Mouse (Mus musculus): ENCODE measurements around the gene Epyc. TPM values are rescaled to one million over a fixed set of nuclear protein-coding genes. Genes with fewer than 3 reads are reported as not detected.
"Not testable (repeated sequence)": the region's sequence is repeated elsewhere in the genome, so short reads cannot be mapped to it uniquely, and the experiment has no call there.

Epyc gene
- polyA plus RNA-seq, 1 experiment from 2014 or later, result 5.4 TPM

- Histone ChIP-seq H3K27ac (replicated peaks) (no peak overlapping the region), H3K4me1 (no peaks in the 10 kb centered on the region), H3K4me3 (replicated peaks) (no peak overlapping the region), H3K4me2 (no peak overlapping the region), H3K27me3 (replicated peaks) (no peaks in the 10 kb centered on the region), H3K9me3 (replicated peaks) (no peaks in the 10 kb centered on the region), H3K36me3 (no peaks in the 10 kb centered on the region), H3K9ac (replicated peaks) (no peak overlapping the region)
- ATAC-seq (ENCODE audit: low FRiP score), result no peak
- WGBS, result 87% methylated on average over 3 of the region's 3 CpGs
Observed at GRCm38 (mm10) chr10:97715289-97715906, 71.5 kb downstream of the Epyc start.

- 80% methylated on average over 1 of the region's 1 CpGs for WGBS
- Histone ChIP-seq H3K27ac (replicated peaks) (no peak overlapping the region), H3K36me3 (no peaks in the 10 kb centered on the region), H3K4me1 (no peaks in the 10 kb centered on the region), H3K4me3 (replicated peaks) (no peak overlapping the region), H3K9ac (replicated peaks) (no peak overlapping the region), H3K4me2 (no peak overlapping the region), H3K27me3 (replicated peaks) (no peaks in the 10 kb centered on the region), H3K9me3 (replicated peaks) (no peaks in the 10 kb centered on the region)
- ATAC-seq (ENCODE audit: low FRiP score), result no peak
Observed at GRCm38 (mm10) chr10:97717233-97717632, 73.4 kb downstream of the Epyc start.

GRCm38 (mm10) chr10:97718021-97718420 is 74.2 kb downstream of the Epyc start:
- Histone ChIP-seq H3K4me2 (no peak overlapping the region), H3K27me3 (replicated peaks) (no peaks in the 10 kb centered on the region), H3K9ac (replicated peaks) (no peak overlapping the region), H3K4me1 (no peaks in the 10 kb centered on the region), H3K4me3 (replicated peaks) (no peak overlapping the region), H3K36me3 (no peaks in the 10 kb centered on the region), H3K27ac (replicated peaks) (no peak overlapping the region), H3K9me3 (replicated peaks) (no peaks in the 10 kb centered on the region)
- ATAC-seq (ENCODE audit: low FRiP score), result no peak
- 76% methylated on average over 2 of the region's 2 CpGs for WGBS

- Histone ChIP-seq H3K4me2 (no peak overlapping the region), H3K4me1 (no peaks in the 10 kb centered on the region), H3K27ac (replicated peaks) (no peak overlapping the region), H3K9ac (replicated peaks) (no peak overlapping the region), H3K4me3 (replicated peaks) (no peak overlapping the region), H3K27me3 (replicated peaks) (no peaks in the 10 kb centered on the region), H3K9me3 (replicated peaks) (0 out of 2 replicates have a peak, but pooled peaks cover 4% of the 10 kb centered on the region), H3K36me3 (no peaks in the 10 kb centered on the region)
- WGBS, result 98% methylated on average over 1 of the region's 1 CpGs
- ATAC-seq (ENCODE audit: low FRiP score), result no peak
Observed at GRCm38 (mm10) chr10:97720625-97721024, 76.8 kb downstream of the Epyc start.

GRCm38 (mm10) chr10:97722709-97723108 is 78.8 kb downstream of the Epyc start:
- Histone ChIP-seq H3K4me1 (no peaks in the 10 kb centered on the region), H3K4me2 (no peak overlapping the region), H3K27me3 (replicated peaks) (no peaks in the 10 kb centered on the region), H3K27ac (replicated peaks) (no peak overlapping the region), H3K4me3 (replicated peaks) (no peak overlapping the region), H3K9ac (replicated peaks) (no peak overlapping the region), H3K36me3 (no peaks in the 10 kb centered on the region), H3K9me3 (replicated peaks) (0 out of 2 replicates have a peak, but pooled peaks cover 4% of the 10 kb centered on the region)
- 93% methylated on average over 9 of the region's 9 CpGs for WGBS
- ATAC-seq (ENCODE audit: low FRiP score), result no peak

GRCm38 (mm10) chr10:97725929-97726328 is 82.1 kb downstream of the Epyc start:
- Histone ChIP-seq H3K9me3 (replicated peaks) (0 out of 2 replicates have a peak, but pooled peaks cover 4% of the 10 kb centered on the region), H3K4me3 (replicated peaks) (no peak overlapping the region), H3K4me2 (no peak overlapping the region), H3K27me3 (replicated peaks) (no peaks in the 10 kb centered on the region), H3K9ac (replicated peaks) (no peak overlapping the region), H3K4me1 (no peaks in the 10 kb centered on the region), H3K36me3 (no peaks in the 10 kb centered on the region), H3K27ac (replicated peaks) (no peak overlapping the region)
- 45% methylated on average over 1 of the region's 1 CpGs for WGBS
- no peak for ATAC-seq (ENCODE audit: low FRiP score)

- H3K36me3 ChIP-seq; H3K4me1 ChIP-seq; H3K9ac ChIP-seq (replicated peaks); H3K27me3 ChIP-seq (replicated peaks); ATAC-seq (ENCODE audit: low FRiP score); H3K4me3 ChIP-seq (replicated peaks); H3K27ac ChIP-seq (replicated peaks); H3K4me2 ChIP-seq; H3K9me3 ChIP-seq (replicated peaks): not testable (repeated sequence)
Observed at GRCm38 (mm10) chr10:97726655-97727054, 82.8 kb downstream of the Epyc start, which contains the start of gene C030005K15Rik. C030005K15Rik (minus strand) TSS chr10:97726755.

Other genes with a start within 250 kb of the Epyc start
- gene Dcn, start 164.5 kb upstream of the Epyc start, polyA plus RNA-seq (2015; fragmentation: Nextera tagmentation; extraction: Ambion mirVana), result 129 and 153 TPM in 2 replicates
- 27.7 and 49.7 TPM in 2 replicates for gene Lum, start 78.9 kb upstream of the Epyc start, polyA plus RNA-seq (2015; fragmentation: Nextera tagmentation; extraction: Ambion mirVana)
- gene Kera, start 37.2 kb upstream of the Epyc start, polyA plus RNA-seq (2015; fragmentation: Nextera tagmentation; extraction: Ambion mirVana), result 0.13 and 0.28 TPM in 2 replicates
- not detected in 2 replicates for gene Ccer1, start 49.0 kb downstream of the Epyc start, polyA plus RNA-seq (2015; fragmentation: Nextera tagmentation; extraction: Ambion mirVana)
- not detected in 2 replicates for gene C030005K15Rik, start 82.7 kb downstream of the Epyc start, polyA plus RNA-seq (2015; fragmentation: Nextera tagmentation; extraction: Ambion mirVana)